8 mouse cellular contexts compared by ENCODE assay signal in genomic region chr11:86920111-86921080, GRCm38 (mm10).
A peak's percentile ranks its signal among the peaks of the same experiment; 100 is the strongest.
DNase-seq lines count a peak whose midpoint lies in the region; ATAC-seq and TF ChIP-seq lines count a peak whose summit lies in the region.

No protein-coding gene starts in this region.

- no peaks in the 10 kb centered on the region for H3K36me3 ChIP-seq in hindbrain, embryonic 10.5 days
- H3K36me3 ChIP-seq in hindbrain, embryonic 12.5 days = no peaks in the 10 kb centered on the region
- no peaks in the 10 kb centered on the region for H3K36me3 ChIP-seq in hindbrain, embryonic 14.5 days (replicated peaks; ENCODE audit: control insufficient read depth, insufficient read depth)
- H3K36me3 ChIP-seq in liver, postnatal 0 days (replicated peaks; ENCODE audit: insufficient read depth, low read length) = no peaks in the 10 kb centered on the region

- H3K4me1 ChIP-seq in hindbrain, embryonic 10.5 days (replicated peaks) = peaks cover 15% of the 10 kb centered on the region
- H3K4me1 ChIP-seq in hindbrain, embryonic 12.5 days = peaks cover 12% of the 10 kb centered on the region
- no peaks in the 10 kb centered on the region for H3K4me1 ChIP-seq in hindbrain, embryonic 14.5 days (replicated peaks; ENCODE audit: control insufficient read depth, insufficient read depth, low read length)
- H3K4me1 ChIP-seq in liver, postnatal 0 days (ENCODE audit: insufficient read depth) = peaks cover 10% of the 10 kb centered on the region; the same call in 1 of the 2 replicates

- peak overlapping the region; percentile 66 for H3K27ac ChIP-seq in hindbrain, embryonic 10.5 days
- no peak overlapping the region for H3K27ac ChIP-seq in hindbrain, embryonic 12.5 days
- no peak overlapping the region for H3K27ac ChIP-seq in hindbrain, embryonic 14.5 days
- H3K27ac ChIP-seq in liver, postnatal 0 days (ENCODE audit: low read depth) = no peak overlapping the region

- no peak for TF ChIP-seq CTCF in liver, postnatal 0 days (IDR thresholded peaks at IDR 0.05; ENCODE audit: low read depth)

- 69% methylated on average over 20 of the region's 20 CpGs for WGBS in hindbrain, embryonic 10.5 days
- 65% methylated on average over 20 of the region's 20 CpGs for WGBS in hindbrain, embryonic 12.5 days
- 66% methylated on average over 20 of the region's 20 CpGs for WGBS in hindbrain, embryonic 14.5 days
- WGBS in liver, postnatal 0 days (ENCODE audit: insufficient replicate concordance) = 63% methylated on average over 20 of the region's 20 CpGs

- no peak for ATAC-seq in hindbrain, embryonic 12.5 days (ENCODE audit: low FRiP score)
- ATAC-seq in hindbrain, embryonic 14.5 days (ENCODE audit: low FRiP score) = 0 out of 2 replicates have a peak, but pooled peaks have one; percentile 11
- ATAC-seq in liver, postnatal 0 days = peak; percentile 35

- no peaks in the 10 kb centered on the region for H3K9me3 ChIP-seq in hindbrain, embryonic 10.5 days
- H3K9me3 ChIP-seq in hindbrain, embryonic 12.5 days (replicated peaks) = no peaks in the 10 kb centered on the region
- no peaks in the 10 kb centered on the region for H3K9me3 ChIP-seq in hindbrain, embryonic 14.5 days (ENCODE audit: control insufficient read depth, low read length)
- no peaks in the 10 kb centered on the region for H3K9me3 ChIP-seq in liver, postnatal 0 days (ENCODE audit: low read length)

- no peaks in the 10 kb centered on the region for H3K27me3 ChIP-seq in hindbrain, embryonic 10.5 days (ENCODE audit: insufficient read depth, poor library complexity, severe bottlenecking)
- no peaks in the 10 kb centered on the region for H3K27me3 ChIP-seq in hindbrain, embryonic 12.5 days
- H3K27me3 ChIP-seq in hindbrain, embryonic 14.5 days (ENCODE audit: control insufficient read depth, insufficient read depth, low read length) = no peaks in the 10 kb centered on the region
- no peaks in the 10 kb centered on the region for H3K27me3 ChIP-seq in liver, postnatal 0 days (ENCODE audit: insufficient read depth, low read length)

- no peak overlapping the region for H3K4me2 ChIP-seq in hindbrain, embryonic 12.5 days (replicated peaks)
- H3K4me2 ChIP-seq in hindbrain, embryonic 14.5 days (replicated peaks) = no peak overlapping the region
- H3K4me2 ChIP-seq in liver, postnatal 0 days (ENCODE audit: low read depth, low read length) = no peak overlapping the region

- no peak overlapping the region for H3K4me3 ChIP-seq in hindbrain, embryonic 10.5 days
- no peak overlapping the region for H3K4me3 ChIP-seq in hindbrain, embryonic 12.5 days
- H3K4me3 ChIP-seq in hindbrain, embryonic 14.5 days (replicated peaks; ENCODE audit: low read length) = no peak overlapping the region
- H3K4me3 ChIP-seq in liver, postnatal 0 days (ENCODE audit: low read depth, low read length) = no peak overlapping the region

- TF ChIP-seq EP300 in liver, postnatal 0 days (IDR thresholded peaks at IDR 0.05; ENCODE audit: low read depth) = no peak

- peak; percentile 25 for DNase-seq in hindbrain, embryonic 10.5 days (ENCODE audit: low spot score)
- peak; percentile 93 for DNase-seq in brain, adult 2 months (ENCODE audit: low read depth, low spot score)
- peak; percentile 57 to 67 for DNase-seq in gastrocnemius, adult 8-10 months (ENCODE audit: low spot score in 2 of 2)
- no peak for DNase-seq in hindbrain, embryonic 14.5 days (ENCODE audit: low spot score)
- DNase-seq in liver, postnatal 0 days = no peak
- DNase-seq in skeletal muscle tissue, adult 2 months (ENCODE audit: low read depth, low spot score) = peak; percentile 84
- no peak for DNase-seq in spleen, postnatal 14 days (ENCODE audit: low spot score in 2 of 2)

- no peak overlapping the region for H3K9ac ChIP-seq in hindbrain, embryonic 12.5 days
- H3K9ac ChIP-seq in hindbrain, embryonic 14.5 days = no peak overlapping the region
- H3K9ac ChIP-seq in liver, postnatal 0 days (replicated peaks) = no peak overlapping the region

Comparison
In these comparisons a context has a peak if more than half of its experiments do, and no peak if none do; other contexts are left out.
1. DNase-seq: peak in hindbrain, embryonic 10.5 days (single experiment), brain, adult 2 months (single experiment), gastrocnemius, adult 8-10 months (2 of 2) and skeletal muscle tissue, adult 2 months (single experiment); none in hindbrain, embryonic 14.5 days (single experiment), liver, postnatal 0 days (single experiment) and spleen, postnatal 14 days (0 of 2).